Comparison of ENCODE assay signal across 9 mouse cellular contexts in the genomic region with DNA sequence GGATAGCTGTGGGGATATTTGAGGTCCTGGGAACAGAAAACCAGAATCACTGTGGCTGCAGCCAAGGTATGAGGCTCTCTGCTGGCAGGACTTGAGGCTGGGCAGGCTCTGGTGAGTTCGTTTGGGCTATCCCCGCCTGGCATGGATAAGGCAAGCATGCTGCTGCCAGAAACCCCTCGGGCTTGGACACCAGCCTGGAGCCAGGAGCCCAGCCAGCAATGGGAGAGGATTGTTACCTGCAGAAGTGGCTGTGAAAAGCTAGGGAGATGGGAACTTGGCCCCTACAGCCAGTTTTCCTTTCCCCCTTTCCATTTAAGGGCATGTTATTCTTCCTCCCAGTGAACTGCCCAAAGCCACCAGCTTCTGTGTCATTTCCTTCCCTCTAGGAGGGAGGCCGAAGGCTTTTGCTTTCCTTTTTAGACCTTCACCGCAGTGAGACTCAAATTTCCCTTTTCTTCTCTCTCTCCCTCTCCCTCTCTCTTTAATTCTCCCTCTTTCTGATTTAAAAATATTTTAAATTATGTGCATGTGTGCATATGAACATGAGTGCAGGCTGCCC. TPM values are rescaled to one million over a fixed set of nuclear protein-coding genes. Genes with fewer than 3 reads are reported as not detected.
DNase-seq lines count a peak whose midpoint lies in the region; ATAC-seq and TF ChIP-seq lines count a peak whose summit lies in the region.
"Had no signal": no experiment of that assay in that cellular context is flagged by ENCODE, and none has a peak within 500 bp of the region (broad histone marks: within the 10 kb centered on the region; RNA-seq: fewer than 3 reads in every experiment).

No protein-coding gene starts in this region.

- TF ChIP-seq CTCF in spleen, adult 2 months (IDR thresholded peaks at IDR 0.05; ENCODE audit: extremely low read depth, insufficient read depth, insufficient read length, insufficient replicate concordance) = no peak
- TF ChIP-seq CTCF in hindbrain, postnatal 0 days (IDR thresholded peaks at IDR 0.05; ENCODE audit: low read depth) = no peak

- no peak overlapping the region for H3K4me3 ChIP-seq in heart, embryonic 12.5 days
- H3K4me3 ChIP-seq in spleen, adult 2 months (ENCODE audit: extremely low read depth, insufficient read depth, insufficient read length) = no peak overlapping the region
- H3K4me3 ChIP-seq in hindbrain, postnatal 0 days (ENCODE audit: low read length) = no peak overlapping the region
- no peak overlapping the region for H3K4me3 ChIP-seq in stomach, embryonic 14.5 days (ENCODE audit: low read depth, low read length)

- peaks cover 3% of the 10 kb centered on the region; the same call in 1 of the 2 replicates for H3K27me3 ChIP-seq in heart, embryonic 12.5 days (replicated peaks)
- H3K27me3 ChIP-seq in spleen, adult 2 months (ENCODE audit: control insufficient read depth, insufficient read depth, low read length) = no peaks in the 10 kb centered on the region
- no peaks in the 10 kb centered on the region for H3K27me3 ChIP-seq in hindbrain, postnatal 0 days (ENCODE audit: insufficient read depth, low read length)
- H3K27me3 ChIP-seq in stomach, embryonic 14.5 days (ENCODE audit: control insufficient read depth, insufficient read depth, low read length) = no peaks in the 10 kb centered on the region

- no peak overlapping the region for H3K9ac ChIP-seq in heart, embryonic 12.5 days
- H3K9ac ChIP-seq in hindbrain, postnatal 0 days (replicated peaks; ENCODE audit: low read length) = no peak overlapping the region
- no peak overlapping the region for H3K9ac ChIP-seq in stomach, embryonic 14.5 days (replicated peaks; ENCODE audit: low read depth, low read length)

- peak; percentile 98 for DNase-seq in heart, adult 11 months
- no peak for DNase-seq in spleen, adult 2 months (ENCODE audit: low read depth in 1 of 2, low spot score in 2 of 2)
- no peak for DNase-seq in spleen, adult 18-20 months
- peak; percentile 63 for DNase-seq in hindbrain, postnatal 0 days (ENCODE audit: low spot score)
- DNase-seq in testis, postnatal 10 days (ENCODE audit: low spot score) = no peak
- no peak for DNase-seq in thymus, adult 18-20 months

- H3K9me3 ChIP-seq in heart, embryonic 12.5 days (replicated peaks) = no peaks in the 10 kb centered on the region
- H3K9me3 ChIP-seq in hindbrain, postnatal 0 days (ENCODE audit: low read length) = no peaks in the 10 kb centered on the region
- no peaks in the 10 kb centered on the region for H3K9me3 ChIP-seq in stomach, embryonic 14.5 days (ENCODE audit: control insufficient read depth, low read depth, low read length)

- 46% methylated on average over 5 of the region's 5 CpGs for WGBS in heart, embryonic 12.5 days
- WGBS in spleen, adult 2 months = 16% methylated on average over 5 of the region's 5 CpGs
- WGBS in hindbrain, postnatal 0 days = 38% methylated on average over 5 of the region's 5 CpGs
- WGBS in stomach, embryonic 14.5 days = 46% methylated on average over 5 of the region's 5 CpGs

- H3K4me1 ChIP-seq in heart, embryonic 12.5 days (replicated peaks) = peaks cover 12% of the 10 kb centered on the region
- no peaks in the 10 kb centered on the region; the same call in 1 of the 2 replicates for H3K4me1 ChIP-seq in spleen, adult 2 months (ENCODE audit: control insufficient read depth, insufficient read depth, insufficient read length)
- H3K4me1 ChIP-seq in hindbrain, postnatal 0 days (ENCODE audit: insufficient read depth, low read length) = no peaks in the 10 kb centered on the region; the same call in 1 of the 2 replicates
- no peaks in the 10 kb centered on the region for H3K4me1 ChIP-seq in stomach, embryonic 14.5 days (ENCODE audit: control insufficient read depth, insufficient read depth, low read length)

- TF ChIP-seq POLR2A in spleen, adult 2 months (IDR thresholded peaks at IDR 0.05; ENCODE audit: low read depth, low read length) = no peak

- no peak overlapping the region for H3K27ac ChIP-seq in heart, embryonic 12.5 days (ENCODE audit: poor library complexity, severe bottlenecking)
- H3K27ac ChIP-seq in spleen, adult 2 months (ENCODE audit: insufficient read depth, low read length) = 0 out of 2 replicates have a peak overlapping the region, but pooled peaks have one; percentile 8
- H3K27ac ChIP-seq in hindbrain, postnatal 0 days = no peak overlapping the region
- H3K27ac ChIP-seq in stomach, embryonic 14.5 days (ENCODE audit: low read length) = peak overlapping the region; percentile 67; the same call in 1 of the 2 replicates

- no peak for ATAC-seq in heart, embryonic 12.5 days (ENCODE audit: insufficient number of reproducible peaks, low FRiP score)
- no peak for ATAC-seq in hindbrain, postnatal 0 days
- ATAC-seq in stomach, embryonic 14.5 days (ENCODE audit: insufficient number of reproducible peaks, insufficient read depth, low FRiP score, low read depth) = no peak

- H3K4me2 ChIP-seq in heart, embryonic 12.5 days = no peak overlapping the region
- H3K4me2 ChIP-seq in hindbrain, postnatal 0 days (ENCODE audit: low read depth, low read length) = no peak overlapping the region
- H3K4me2 ChIP-seq in stomach, embryonic 14.5 days (replicated peaks; ENCODE audit: low read depth, low read length) = no peak overlapping the region

- no peaks in the 10 kb centered on the region for H3K36me3 ChIP-seq in heart, embryonic 12.5 days
- no peaks in the 10 kb centered on the region for H3K36me3 ChIP-seq in spleen, adult 2 months (ENCODE audit: control insufficient read depth, insufficient read depth, low read length)
- no peaks in the 10 kb centered on the region for H3K36me3 ChIP-seq in hindbrain, postnatal 0 days (ENCODE audit: insufficient read depth, low read length)
- H3K36me3 ChIP-seq in stomach, embryonic 14.5 days (ENCODE audit: control insufficient read depth, insufficient read depth, low read length) = no peaks in the 10 kb centered on the region

RNA-seq across cellular contexts. Expression of a gene that starts 15.2 kb away (rescaled TPM):
- polyA plus RNA-seq in heart, embryonic 12.5 days (2016; fragmentation: Nextera tagmentation; extraction: Ambion mirVana) = 0.13 TPM in 1 of 2 replicates, not detected in the other
- 0.21 and 0.31 TPM in 2 replicates for polyA plus RNA-seq in spleen, adult 2 months (2012; rRNA removed)
- total RNA-seq in hindbrain, postnatal 0 days (2014; rRNA removed) = 19.0 and 20.3 TPM in 2 replicates
- polyA plus RNA-seq in hindbrain, postnatal 0 days (2015; fragmentation: Nextera tagmentation; extraction: Ambion mirVana) = 18.6 and 20.6 TPM in 2 replicates
- polyA plus RNA-seq in stomach, embryonic 14.5 days (2014; fragmentation: Nextera tagmentation; extraction: Ambion mirVana) = 65.6 and 70.4 TPM in 2 replicates
- total RNA-seq: MEL had no signal

RNA-seq across cellular contexts. Expression of a gene that starts 34.2 kb away (rescaled TPM):
- not detected in 2 replicates for polyA plus RNA-seq in heart, embryonic 12.5 days (2016; fragmentation: Nextera tagmentation; extraction: Ambion mirVana)
- polyA plus RNA-seq in spleen, adult 2 months (2012; rRNA removed) = 5.8 and 7.9 TPM in 2 replicates
- 0.05 TPM in 1 of 2 replicates, not detected in the other for total RNA-seq in hindbrain, postnatal 0 days (2014; rRNA removed)
- polyA plus RNA-seq in hindbrain, postnatal 0 days (2015; fragmentation: Nextera tagmentation; extraction: Ambion mirVana) = 0.10 and 0.13 TPM in 2 replicates
- not detected in 2 replicates for polyA plus RNA-seq in stomach, embryonic 14.5 days (2014; fragmentation: Nextera tagmentation; extraction: Ambion mirVana)
- total RNA-seq: MEL had no signal

RNA-seq across cellular contexts. Expression of a gene that starts 44.8 kb away (rescaled TPM):
- polyA plus RNA-seq in heart, embryonic 12.5 days (2016; fragmentation: Nextera tagmentation; extraction: Ambion mirVana) = 129 and 142 TPM in 2 replicates
- polyA plus RNA-seq in spleen, adult 2 months (2012; rRNA removed) = 50.2 and 58.3 TPM in 2 replicates
- total RNA-seq in hindbrain, postnatal 0 days (2014; rRNA removed) = 134 and 234 TPM in 2 replicates
- 199 and 208 TPM in 2 replicates for polyA plus RNA-seq in hindbrain, postnatal 0 days (2015; fragmentation: Nextera tagmentation; extraction: Ambion mirVana)
- 49.7 and 60.6 TPM in 2 replicates for polyA plus RNA-seq in stomach, embryonic 14.5 days (2014; fragmentation: Nextera tagmentation; extraction: Ambion mirVana)

Comparison
In these comparisons a context has a peak if more than half of its experiments do, and no peak if none do; other contexts are left out.
1. DNase-seq: peak in heart, adult 11 months (single experiment) and hindbrain, postnatal 0 days (single experiment); none in spleen, adult 2 months (0 of 2), spleen, adult 18-20 months (0 of 2), testis, postnatal 10 days (single experiment) and thymus, adult 18-20 months (0 of 2).
2. H3K27ac ChIP-seq: peak in spleen, adult 2 months (single experiment) and stomach, embryonic 14.5 days (single experiment); none in heart, embryonic 12.5 days (single experiment) and hindbrain, postnatal 0 days (single experiment).
3. RNA of a gene that starts 15.2 kb away (polyA plus RNA-seq): 65.6 to 70.4 TPM in stomach, embryonic 14.5 days and 18.6 to 20.6 TPM in hindbrain, postnatal 0 days; 0.21 to 0.31 TPM in spleen, adult 2 months and 0.13 TPM in heart, embryonic 12.5 days; every median in the first group is over 10 times any median in the second.